Mouse (Mus musculus) stomach, embryonic 15.5 days (tissue): ENCODE results near the gene Jaml. TPM values are rescaled to one million over a fixed set of nuclear protein-coding genes. Genes with fewer than 3 reads are reported as not detected.
"Not testable (repeated sequence)": the region's sequence is repeated elsewhere in the genome, so short reads cannot be mapped to it uniquely, and the experiment has no call there.

ENCODE experiments used
- ATAC-seq: fragments of 200-750 bp; cut with Nextera tagmentation; 2 replicates; pipeline ENCODE4 v1.8.0; 2017; ENCODE audit warnings: low read depth, moderate number of reproducible peaks, moderate TSS enrichment; ENCODE audit not compliant: insufficient read depth, low FRiP score
- H3K27ac ChIP-seq: fragments of 300-500 bp; sonication (generic); 2 replicates; pipeline ENCODE4 v1.5.1; 2015; ENCODE audit warnings: mild to moderate bottlenecking, inconsistent platforms
- H3K27me3 ChIP-seq: fragments of 300-500 bp; sonication (generic); replicated peaks from 2 replicates; pipeline ENCODE4 v1.6.1; 2015; ENCODE audit warnings: inconsistent platforms
- H3K36me3 ChIP-seq: fragments of 300-500 bp; sonication (generic); 2 replicates; pipeline ENCODE4 v1.6.1; 2015; ENCODE audit warnings: inconsistent platforms
- H3K4me1 ChIP-seq: fragments of 300-500 bp; sonication (generic); 2 replicates; pipeline ENCODE4 v1.6.1; 2015; ENCODE audit warnings: inconsistent platforms
- H3K4me2 ChIP-seq: fragments of 300-500 bp; sonication (generic); 2 replicates; pipeline ENCODE4 v1.6.1; 2015; ENCODE audit warnings: mild to moderate bottlenecking, inconsistent platforms
- H3K4me3 ChIP-seq: fragments of 300-500 bp; sonication (generic); replicated peaks from 2 replicates; pipeline ENCODE4 v1.5.1; 2015; ENCODE audit warnings: inconsistent platforms
- H3K9ac ChIP-seq: fragments of 300-500 bp; sonication (generic); 2 replicates; pipeline ENCODE4 v1.6.1; 2015; ENCODE audit warnings: inconsistent platforms
- H3K9me3 ChIP-seq: fragments of 300-500 bp; sonication (generic); 2 replicates; pipeline ENCODE4 v1.6.1; 2016; ENCODE audit warnings: inconsistent platforms
- WGBS: fragments of 180-500 bp; shearing (Covaris S2); methylation state at CpG from one replicate; pipeline ENCODE4 v1.1.7; 2015; 5-methylcytosine and 5-hydroxymethylcytosine counted together
- polyA plus RNA-seq: library from polyadenylated mRNA; unstranded; fragments of >200 nt; fragmentation: Nextera tagmentation; extraction: Ambion mirVana; gene quantifications from 2 replicates; pipeline ENCODE4 v1.2.1, GENCODE M21; 2015

Jaml gene
- 24.3 and 25.6 TPM in 2 replicates for polyA plus RNA-seq

DNA sequence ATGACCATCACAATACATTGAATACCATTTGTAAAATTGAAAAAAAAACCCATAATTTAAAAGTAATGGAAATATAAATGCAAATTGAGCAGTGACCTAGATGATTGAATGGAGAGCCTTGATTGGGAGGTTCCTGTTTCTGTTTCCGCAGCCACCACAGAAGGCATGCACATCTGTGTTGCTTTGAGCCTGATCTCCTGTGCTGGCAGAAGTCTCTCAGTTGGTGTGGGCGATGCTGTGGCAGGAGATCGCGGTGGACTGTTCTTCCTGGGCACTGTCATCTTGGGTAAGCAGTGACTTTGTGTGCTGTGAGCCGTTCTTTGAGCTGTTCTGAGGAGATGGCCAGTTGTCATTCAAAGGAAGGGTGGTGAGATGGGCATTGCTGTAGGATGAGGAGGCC, at the start of gene Jaml:
TSS of gene Jaml (plus strand) at position 173 of the 400 bp plus-strand sequence.
- H3K4me2 ChIP-seq: no peak within 1 kb of the TSS
- H3K27ac ChIP-seq: no peak within 1 kb of the TSS
- no peak for ATAC-seq
- no peaks in the 10 kb centered on the region; the same call in none of the 2 replicates for H3K27me3 ChIP-seq
- H3K4me1 ChIP-seq: no peaks in the 10 kb centered on the region
- no peaks in the 10 kb centered on the region for H3K9me3 ChIP-seq
- H3K9ac ChIP-seq: no peak within 1 kb of the TSS
- H3K4me3 ChIP-seq: no peak within 1 kb of the TSS
- no peaks in the 10 kb centered on the region for H3K36me3 ChIP-seq
- WGBS: 82% methylated on average over 5 of the region's 5 CpGs

DNA sequence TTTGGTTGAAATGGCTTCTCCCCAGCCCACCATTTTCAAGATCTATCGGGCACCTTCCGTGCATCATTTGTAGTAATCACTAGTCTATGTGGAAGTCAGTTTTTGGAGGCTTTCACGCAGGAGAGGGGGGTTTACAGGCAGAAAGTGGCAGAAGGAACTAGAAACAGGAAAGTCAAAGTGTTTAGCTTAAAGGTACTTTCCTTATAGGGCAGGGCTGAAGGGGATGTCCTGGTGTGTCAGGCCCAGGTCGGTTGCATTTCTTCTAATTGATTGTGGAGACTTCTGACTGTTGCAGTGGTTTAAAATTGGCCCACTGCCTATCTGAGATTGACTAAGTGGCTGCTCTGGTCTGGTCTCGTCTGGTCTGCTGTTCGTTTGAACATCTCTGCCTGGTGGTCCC, 48.6 kb upstream of the Jaml start:
- Histone ChIP-seq H3K4me3 (no peak overlapping the region), H3K4me2 (no peak overlapping the region), H3K9ac (no peak overlapping the region), H3K36me3 (no peaks in the 10 kb centered on the region), H3K9me3 (no peaks in the 10 kb centered on the region), H3K27me3 (0 out of 2 replicates have a peak, but pooled peaks cover 6% of the 10 kb centered on the region), H3K27ac (no peak overlapping the region), H3K4me1 (no peaks in the 10 kb centered on the region)
- ATAC-seq: no peak
- 62% methylated on average over 6 of the region's 6 CpGs for WGBS

DNA sequence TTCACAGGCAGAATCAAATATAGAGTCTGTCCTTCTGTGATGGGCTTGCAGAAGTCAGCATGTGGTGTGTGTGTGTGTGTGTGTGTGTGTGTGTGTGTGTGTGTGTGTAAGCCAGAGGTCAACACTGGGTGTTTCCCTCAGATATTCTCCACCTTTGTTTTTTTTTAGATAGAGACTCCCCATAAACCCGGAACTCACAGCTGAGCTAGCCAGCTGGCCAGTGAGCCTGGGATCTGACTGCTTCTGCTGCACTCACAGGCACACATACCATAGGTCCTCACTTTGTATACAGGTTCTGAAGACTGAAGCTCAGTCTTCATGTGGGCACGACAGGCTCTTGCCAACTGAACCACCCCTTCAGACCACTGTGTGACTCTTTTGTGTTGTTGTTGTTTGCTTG, 46.7 kb upstream of the Jaml start:
- Histone ChIP-seq H3K4me1 (no peaks in the 10 kb centered on the region), H3K4me2 (no peak overlapping the region), H3K27me3 (0 out of 2 replicates have a peak, but pooled peaks cover 6% of the 10 kb centered on the region), H3K9me3 (no peaks in the 10 kb centered on the region), H3K36me3 (no peaks in the 10 kb centered on the region), H3K9ac (no peak overlapping the region), H3K4me3 (no peak overlapping the region), H3K27ac (no peak overlapping the region)
- WGBS: 53% methylated on average over 2 of the region's 2 CpGs
- ATAC-seq: no peak

DNA sequence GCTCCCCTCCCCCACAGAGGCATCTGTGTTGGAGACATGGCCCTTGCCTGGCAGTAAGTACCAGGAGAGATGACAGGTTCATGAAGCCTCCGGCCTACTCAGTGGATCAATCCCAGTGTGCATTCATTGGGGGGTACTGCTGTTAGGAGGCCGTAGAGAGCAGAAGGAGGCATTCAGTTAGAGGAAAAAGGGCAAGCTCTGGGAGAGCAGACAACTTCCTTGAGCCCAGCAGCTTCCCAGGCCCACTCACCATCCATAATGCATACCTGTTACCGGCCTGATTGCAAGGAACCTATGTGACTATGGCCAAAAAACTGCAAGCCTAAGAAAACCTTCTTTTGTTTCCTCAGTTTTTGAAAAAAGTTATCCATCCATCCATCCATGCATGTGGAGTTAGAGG, 44.5 kb upstream of the Jaml start:
- H3K27me3 ChIP-seq: no peaks in the 10 kb centered on the region
- WGBS: 81% methylated on average over 3 of the region's 3 CpGs
- H3K4me3 ChIP-seq: no peak overlapping the region
- H3K4me1 ChIP-seq: no peaks in the 10 kb centered on the region
- H3K36me3 ChIP-seq: no peaks in the 10 kb centered on the region
- H3K4me2 ChIP-seq: no peak overlapping the region
- H3K9me3 ChIP-seq: no peaks in the 10 kb centered on the region
- H3K9ac ChIP-seq: no peak overlapping the region
- no peak for ATAC-seq
- no peak overlapping the region for H3K27ac ChIP-seq

DNA sequence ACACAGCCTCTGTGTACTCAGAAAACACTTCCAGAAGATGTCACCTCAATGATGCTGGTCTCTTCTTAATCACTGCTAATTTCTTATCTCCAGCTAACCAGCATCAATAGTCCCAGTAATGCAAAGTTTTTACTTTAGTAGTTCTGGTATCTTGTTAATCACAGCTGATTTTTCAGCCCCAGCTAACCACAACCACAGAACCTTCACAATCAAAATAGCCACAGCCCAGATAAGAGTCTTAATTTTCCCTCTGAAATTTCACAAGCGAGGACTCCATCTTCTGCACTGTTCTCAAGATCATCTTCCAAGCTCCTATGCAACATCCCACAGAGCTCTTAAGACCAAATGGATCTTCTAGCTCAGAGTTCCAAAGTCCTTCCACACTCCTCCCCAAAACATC, 41.2 kb upstream of the Jaml start:
- H3K4me1 ChIP-seq, ATAC-seq, H3K4me3 ChIP-seq, H3K36me3 ChIP-seq, H3K4me2 ChIP-seq, H3K9me3 ChIP-seq, H3K9ac ChIP-seq, H3K27ac ChIP-seq: not testable (repeated sequence)
- peaks cover 15% of the 10 kb centered on the region for H3K27me3 ChIP-seq
- 76% methylated on average over 1 of the region's 1 CpGs for WGBS

GRCm38 (mm10) chr9:45039499-45039898, 39.5 kb upstream of the Jaml start, which contains the start of gene Mpzl2:
TSS of gene Mpzl2 (plus strand) at chr9:45039799.
- Histone ChIP-seq H3K27ac (peak within 1 kb of the TSS; percentile 40), H3K4me3 (no peak within 1 kb of the TSS), H3K4me2 (peak within 1 kb of the TSS; percentile 42), H3K9ac (no peak within 1 kb of the TSS), H3K4me1 (peaks cover 9% of the 10 kb centered on the region; the same call in 1 of the 2 replicates), H3K36me3 (no peaks in the 10 kb centered on the region), H3K9me3 (no peaks in the 10 kb centered on the region), H3K27me3 (peaks cover 23% of the 10 kb centered on the region)
- WGBS: 52% methylated on average over 5 of the region's 5 CpGs
- no peak for ATAC-seq

DNA sequence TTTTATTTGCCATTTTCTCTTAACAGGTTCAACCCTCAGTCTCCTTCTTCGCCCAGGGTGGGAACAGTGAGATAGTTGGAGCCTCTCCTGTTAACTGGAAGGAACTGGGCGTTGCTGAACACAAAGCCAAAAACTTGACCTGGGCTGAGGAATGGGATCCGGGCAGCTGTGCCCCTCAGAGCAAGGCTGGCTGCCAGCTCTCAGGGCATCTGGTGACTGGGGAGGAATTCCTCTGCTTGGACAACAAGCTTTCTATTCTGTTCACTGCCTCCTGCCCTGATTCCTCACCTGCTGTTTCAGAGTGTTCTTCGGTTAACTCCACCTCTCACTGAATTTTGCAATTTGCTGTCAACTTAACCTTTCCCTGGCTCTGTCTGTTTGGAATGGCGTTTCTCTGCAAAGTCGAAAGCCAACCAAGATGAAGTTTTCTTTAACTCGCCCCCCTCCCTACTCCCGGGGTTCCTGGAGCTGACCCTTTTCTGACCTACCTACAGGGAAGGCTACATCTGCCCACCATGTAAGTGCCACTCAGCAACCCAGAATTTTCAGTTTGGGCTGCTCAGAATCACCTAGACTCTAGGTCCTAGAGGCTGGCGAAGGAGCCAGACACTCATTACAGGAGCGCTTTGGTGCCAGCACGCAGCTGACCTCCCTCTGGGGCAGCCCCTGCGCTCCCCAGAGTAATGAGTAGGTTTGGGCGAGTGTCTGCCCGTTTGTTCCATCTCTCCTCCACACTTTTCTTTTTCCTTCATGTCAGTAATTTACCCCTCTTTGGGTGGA, 38.7 kb upstream of the Jaml start:
- no peak overlapping the region for H3K9ac ChIP-seq
- H3K27ac ChIP-seq: peak overlapping the region; percentile 40
- H3K9me3 ChIP-seq: no peaks in the 10 kb centered on the region
- 18% methylated on average over 14 of the region's 14 CpGs for WGBS
- no peak overlapping the region for H3K4me3 ChIP-seq
- ATAC-seq: no peak
- peak overlapping the region; percentile 42 for H3K4me2 ChIP-seq
- no peaks in the 10 kb centered on the region for H3K36me3 ChIP-seq
- H3K4me1 ChIP-seq: peaks cover 9% of the 10 kb centered on the region; the same call in 1 of the 2 replicates
- H3K27me3 ChIP-seq: peaks cover 23% of the 10 kb centered on the region

DNA sequence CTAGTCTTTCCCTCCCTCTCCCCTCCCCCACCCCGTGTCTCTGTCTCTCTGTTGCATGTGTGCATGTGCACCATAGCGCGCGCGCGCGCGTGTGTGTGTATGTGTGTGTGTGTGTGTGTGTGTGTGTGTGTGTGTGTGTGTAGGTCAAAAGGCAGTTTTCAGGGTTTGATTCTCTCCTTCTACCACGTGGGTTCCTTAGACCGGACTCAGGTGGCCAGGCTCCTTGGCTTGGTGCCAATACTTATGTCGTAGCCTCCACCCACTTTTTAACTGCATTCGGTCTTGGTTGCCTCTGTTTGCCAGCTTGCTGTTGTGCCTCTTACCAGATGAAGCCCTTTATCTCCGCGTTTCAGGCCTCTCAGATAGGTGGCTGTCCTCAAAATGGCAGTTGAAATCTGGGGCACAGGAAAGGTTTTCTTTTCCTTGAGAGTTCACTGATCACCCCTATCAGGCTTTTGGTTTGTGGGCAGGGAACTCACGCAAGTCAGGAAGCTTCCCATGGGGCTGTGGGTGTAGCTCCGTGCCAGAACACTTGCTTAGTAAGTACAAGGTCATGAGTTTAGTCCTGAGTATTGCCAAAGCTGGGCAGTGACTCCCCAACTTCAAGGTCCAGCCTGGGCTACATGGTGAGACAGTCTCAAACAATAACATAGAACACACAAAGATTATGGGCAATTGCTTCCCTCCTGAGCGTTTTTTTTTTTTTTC, 37.7 kb upstream of the Jaml start:
- Histone ChIP-seq H3K4me3 (no peak overlapping the region), H3K9ac (no peak overlapping the region), H3K4me2 (peak overlapping the region; percentile 42), H3K27me3 (peaks cover 23% of the 10 kb centered on the region), H3K9me3 (no peaks in the 10 kb centered on the region), H3K36me3 (no peaks in the 10 kb centered on the region), H3K27ac (peak overlapping the region; percentile 89), H3K4me1 (peaks cover 9% of the 10 kb centered on the region; the same call in 1 of the 2 replicates)
- 26% methylated on average over 17 of the region's 17 CpGs for WGBS
- ATAC-seq: peak; percentile 41; the same call in 1 of the 2 replicates

DNA sequence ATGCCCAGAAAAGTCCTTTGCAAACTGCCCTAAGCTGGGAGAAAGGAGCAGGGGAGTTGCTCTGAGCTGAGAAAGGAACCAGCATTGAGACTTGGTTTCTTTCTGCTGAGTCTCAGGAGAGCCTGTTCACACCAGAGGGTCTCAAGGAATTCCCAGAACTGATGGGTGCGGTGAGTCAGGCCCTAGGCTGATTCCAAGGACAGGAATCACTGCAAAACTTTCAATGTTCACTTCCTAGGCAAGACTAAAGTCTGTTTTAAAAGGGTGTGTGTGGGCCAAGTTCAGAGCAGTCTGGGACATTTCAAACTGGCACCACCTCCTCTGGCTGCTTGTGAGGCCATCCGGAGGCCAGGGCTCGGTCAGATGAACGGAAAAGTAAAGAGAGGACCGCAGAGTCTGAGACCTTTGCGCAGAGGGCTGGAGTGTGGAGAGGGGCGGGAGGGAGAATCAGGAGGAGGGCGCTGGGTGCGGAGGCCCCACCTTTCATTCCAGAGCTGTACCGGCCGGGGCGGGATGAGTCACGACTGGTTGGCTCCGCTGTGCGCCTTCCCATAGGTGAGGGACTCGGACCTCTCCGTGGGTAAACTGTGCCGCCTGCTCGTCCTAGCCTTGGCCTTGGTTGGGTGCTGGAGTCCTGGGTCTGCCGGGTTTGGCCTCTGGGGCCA, 36.8 kb upstream of the Jaml start:
- H3K9me3 ChIP-seq: no peaks in the 10 kb centered on the region
- H3K27me3 ChIP-seq: peaks cover 23% of the 10 kb centered on the region

GRCm38 (mm10) chr9:45042947-45043346, 36.0 kb upstream of the Jaml start:
- H3K4me3 ChIP-seq: peak overlapping the region; percentile 41
- H3K27me3 ChIP-seq: peaks cover 23% of the 10 kb centered on the region
- WGBS: 1% methylated on average over 10 of the region's 10 CpGs
- ATAC-seq: no peak
- peak overlapping the region; percentile 56 for H3K4me2 ChIP-seq
- H3K36me3 ChIP-seq: no peaks in the 10 kb centered on the region
- peak overlapping the region; percentile 89 for H3K27ac ChIP-seq
- peaks cover 9% of the 10 kb centered on the region; the same call in 1 of the 2 replicates for H3K4me1 ChIP-seq
- H3K9ac ChIP-seq: peak overlapping the region; percentile 29; the same call in 1 of the 2 replicates
- H3K9me3 ChIP-seq: no peaks in the 10 kb centered on the region

More for the DNA sequence above, 36.8 kb upstream of the Jaml start:
- H3K4me3 ChIP-seq: peak overlapping the region; percentile 41
- no peaks in the 10 kb centered on the region for H3K36me3 ChIP-seq
- peaks cover 9% of the 10 kb centered on the region; the same call in 1 of the 2 replicates for H3K4me1 ChIP-seq
- under 1% methylated on average over 20 of the region's 20 CpGs for WGBS
- peak overlapping the region; percentile 89 for H3K27ac ChIP-seq
- peak; percentile 96 for ATAC-seq
- H3K4me2 ChIP-seq: peak overlapping the region; percentile 56
- peak overlapping the region; percentile 29; the same call in 1 of the 2 replicates for H3K9ac ChIP-seq

DNA sequence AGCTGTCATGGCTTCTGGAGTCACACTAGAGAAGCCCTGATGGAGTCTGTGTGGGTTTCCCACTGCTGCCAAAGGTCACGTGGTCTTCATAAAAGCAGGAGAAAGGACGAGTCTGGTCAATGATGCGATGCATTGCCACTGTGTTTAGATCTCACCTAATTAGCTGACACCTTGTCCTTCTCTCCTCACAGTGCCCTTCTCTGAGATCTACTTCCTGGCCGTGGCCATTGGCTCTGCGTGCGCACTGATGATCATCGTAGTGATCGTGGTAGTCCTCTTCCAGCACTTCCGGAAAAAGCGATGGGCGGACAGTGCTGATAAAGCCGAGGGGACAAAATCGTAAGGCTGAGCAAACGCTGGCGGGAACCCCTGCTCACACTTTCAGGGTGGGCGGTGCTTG, 32.0 kb upstream of the Jaml start:
- WGBS: 83% methylated on average over 16 of the region's 16 CpGs
- no peak for ATAC-seq
- no peak overlapping the region for H3K9ac ChIP-seq

More for the DNA sequence above, 32.0 kb upstream of the Jaml start:
- Histone ChIP-seq H3K9me3 (no peaks in the 10 kb centered on the region), H3K27ac (no peak overlapping the region), H3K4me1 (no peaks in the 10 kb centered on the region), H3K36me3 (no peaks in the 10 kb centered on the region), H3K4me2 (no peak overlapping the region), H3K27me3 (peaks cover 12% of the 10 kb centered on the region), H3K4me3 (no peak overlapping the region)
